Mouse (Mus musculus) neutrophil, adult 5-6 weeks (primary cell): ENCODE results near the gene Ksr1. TPM values are rescaled to one million over a fixed set of nuclear protein-coding genes. Genes with fewer than 3 reads are reported as not detected.
A peak's percentile ranks its signal among the peaks of the same experiment; 100 is the strongest.

ENCODE experiments used
- ATAC-seq: fragments of 151-379, 151-347 bp; 2 replicates; pipeline ENCODE4 v1.8.0; 2017; ENCODE audit warnings: mild to moderate bottlenecking, moderate TSS enrichment; ENCODE audit not compliant: insufficient number of reproducible peaks, poor library complexity, low FRiP score, severe bottlenecking; ENCODE audit errors: extremely low read depth
- total RNA-seq: library from RNA; stranded (forward); fragments of 200-1000 nt; gene quantifications from 2 replicates; pipeline ENCODE4 v1.2.3, GENCODE M21; 2017

Ksr1 gene
- total RNA-seq, 1 experiment from 2014 or later, result 31.3 TPM

GRCm38 (mm10) chr11:79080081-79080480 is 66.1 kb downstream of the Ksr1 start:
- ATAC-seq, result no peak

- ATAC-seq, result peak; percentile 92
Measured at GRCm38 (mm10) chr11:79076484-79076883, 69.7 kb downstream of the Ksr1 start.

GRCm38 (mm10) chr11:79075044-79075443 is 71.2 kb downstream of the Ksr1 start:
- ATAC-seq, result no peak

GRCm38 (mm10) chr11:79074611-79075010 is 71.6 kb downstream of the Ksr1 start:
- no peak for ATAC-seq

- no peak for ATAC-seq
Measured at GRCm38 (mm10) chr11:79073583-79073982, 72.6 kb downstream of the Ksr1 start.

GRCm38 (mm10) chr11:79072108-79072507 is 74.1 kb downstream of the Ksr1 start:
- no peak for ATAC-seq

- ATAC-seq, result peak; percentile 4; the same call in 1 of the 2 replicates
Measured at GRCm38 (mm10) chr11:79071082-79071972, 74.9 kb downstream of the Ksr1 start.

GRCm38 (mm10) chr11:79069453-79070153 is 76.6 kb downstream of the Ksr1 start:
- no peak for ATAC-seq

GRCm38 (mm10) chr11:79067172-79067571 is 79.0 kb downstream of the Ksr1 start:
- no peak for ATAC-seq

- no peak for ATAC-seq
Measured at GRCm38 (mm10) chr11:79066191-79066530, 80.0 kb downstream of the Ksr1 start.

GRCm38 (mm10) chr11:79065463-79066190 is 80.6 kb downstream of the Ksr1 start:
- no peak for ATAC-seq

GRCm38 (mm10) chr11:79064311-79064710 is 81.9 kb downstream of the Ksr1 start:
- ATAC-seq, result no peak

GRCm38 (mm10) chr11:79063616-79064015 is 82.6 kb downstream of the Ksr1 start:
- ATAC-seq, result no peak

- ATAC-seq, result no peak
Measured at GRCm38 (mm10) chr11:79062897-79063296, 83.3 kb downstream of the Ksr1 start.

GRCm38 (mm10) chr11:79061839-79062238 is 84.4 kb downstream of the Ksr1 start:
- no peak for ATAC-seq

- ATAC-seq, result no peak; the same call in 1 of the 2 replicates
Measured at GRCm38 (mm10) chr11:79059850-79060249, 86.4 kb downstream of the Ksr1 start.

- no peak for ATAC-seq
Measured at GRCm38 (mm10) chr11:79059062-79059461, 87.1 kb downstream of the Ksr1 start.

- no peak for ATAC-seq
Measured at GRCm38 (mm10) chr11:79058610-79059009, 87.6 kb downstream of the Ksr1 start.

GRCm38 (mm10) chr11:79057809-79058208 is 88.4 kb downstream of the Ksr1 start:
- no peak for ATAC-seq

GRCm38 (mm10) chr11:79056891-79057290 is 89.3 kb downstream of the Ksr1 start:
- no peak for ATAC-seq
